Mouse (Mus musculus) intestine, embryonic 16.5 days (tissue): Measurements from ENCODE around the gene Dglucy. TPM values are rescaled to one million over a fixed set of nuclear protein-coding genes. Genes with fewer than 3 reads are reported as not detected.

ENCODE experiments used
- ATAC-seq: fragments of 200-750 bp; cut with Nextera tagmentation; 2 replicates; pipeline ENCODE4 v1.8.0; 2017; ENCODE audit warnings: moderate TSS enrichment, moderate library complexity
- H3K27ac ChIP-seq: fragments of 300-500 bp; sonication (generic); 2 replicates; pipeline ENCODE4 v1.5.1; 2014; ENCODE audit warnings: mild to moderate bottlenecking, low read length
- H3K27me3 ChIP-seq: fragments of 300-500 bp; sonication (generic); replicated peaks from 2 replicates; pipeline ENCODE4 v1.6.1; 2014; ENCODE audit warnings: low read length, control low read depth, mixed read lengths; ENCODE audit not compliant: control insufficient read depth, insufficient read depth
- H3K36me3 ChIP-seq: fragments of 300-500 bp; sonication (generic); 2 replicates; pipeline ENCODE4 v1.6.1; 2014; ENCODE audit warnings: low read length, control low read depth; ENCODE audit not compliant: control insufficient read depth, insufficient read depth
- H3K4me1 ChIP-seq: fragments of 300-500 bp; sonication (generic); 2 replicates; pipeline ENCODE4 v1.6.1; 2014; ENCODE audit warnings: low read length, control low read depth, mixed read lengths; ENCODE audit not compliant: control insufficient read depth, insufficient read depth
- H3K4me2 ChIP-seq: fragments of 300-500 bp; sonication (generic); 2 replicates; pipeline ENCODE4 v1.6.1; 2014; ENCODE audit warnings: low read depth, low read length, control low read depth
- H3K4me3 ChIP-seq: fragments of 300-500 bp; sonication (generic); 2 replicates; pipeline ENCODE4 v1.5.1; 2014; ENCODE audit warnings: mild to moderate bottlenecking, low read length
- H3K9ac ChIP-seq: fragments of 300-500 bp; sonication (generic); 2 replicates; pipeline ENCODE4 v1.6.1; 2014; ENCODE audit warnings: low read depth, low read length
- H3K9me3 ChIP-seq: fragments of 300-500 bp; sonication (generic); 2 replicates; pipeline ENCODE4 v1.6.1; 2016; ENCODE audit warnings: low read length, control low read depth; ENCODE audit not compliant: control insufficient read depth
- WGBS: fragments of 180-500 bp; shearing (Covaris S2); extraction: QIAGEN DNeasy Blood & Tissue Kit; methylation state at CpG from one replicate; pipeline ENCODE4 v1.1.7; 2014; 5-methylcytosine and 5-hydroxymethylcytosine counted together
- polyA plus RNA-seq: library from polyadenylated mRNA; unstranded; fragments of >200 nt; fragmentation: Nextera tagmentation; extraction: Ambion mirVana; gene quantifications from 2 replicates; pipeline ENCODE4 v1.2.1, GENCODE M21; 2015

Gene Dglucy
- polyA plus RNA-seq, 1 experiment from 2014 or later: 2.6 TPM

DNA sequence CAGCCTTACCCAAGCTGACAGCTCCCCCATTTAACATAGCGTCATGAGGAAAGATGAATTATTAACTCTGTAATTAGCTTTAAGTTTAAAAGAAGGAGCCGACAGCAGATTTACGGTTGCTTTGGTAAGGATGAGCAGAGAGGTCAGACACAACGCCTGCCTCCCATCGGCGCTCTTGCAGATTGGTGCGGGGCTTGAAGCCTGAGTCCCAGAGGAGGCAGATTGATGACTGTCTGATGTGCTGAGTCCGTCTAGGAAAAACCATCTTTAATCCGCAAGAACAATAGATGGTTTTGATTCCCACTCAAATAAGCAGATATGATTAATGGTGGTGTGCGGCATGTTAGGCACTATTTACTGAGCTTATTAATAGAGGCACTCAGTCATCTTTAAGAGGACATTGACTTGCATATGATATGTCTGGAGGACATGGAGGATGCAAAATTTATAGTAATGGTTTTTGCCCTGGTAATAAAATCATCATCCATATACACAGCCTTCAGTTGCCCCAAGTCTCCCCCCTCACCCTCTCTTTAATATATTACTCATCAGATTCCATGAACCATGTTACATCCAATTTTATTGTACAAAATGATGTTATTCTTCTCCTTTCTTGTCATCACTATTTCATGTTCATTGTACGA, 68.7 kb downstream of the Dglucy start:
- no peak for ATAC-seq
- H3K9me3 ChIP-seq: no peaks in the 10 kb centered on the region
- no peak overlapping the region for H3K4me3 ChIP-seq
- no peak overlapping the region for H3K9ac ChIP-seq
- no peaks in the 10 kb centered on the region for H3K36me3 ChIP-seq
- no peaks in the 10 kb centered on the region for H3K27me3 ChIP-seq
- no peak overlapping the region for H3K27ac ChIP-seq
- 41% methylated on average over 11 of the region's 11 CpGs for WGBS
- no peaks in the 10 kb centered on the region for H3K4me1 ChIP-seq
- H3K4me2 ChIP-seq: no peak overlapping the region

DNA sequence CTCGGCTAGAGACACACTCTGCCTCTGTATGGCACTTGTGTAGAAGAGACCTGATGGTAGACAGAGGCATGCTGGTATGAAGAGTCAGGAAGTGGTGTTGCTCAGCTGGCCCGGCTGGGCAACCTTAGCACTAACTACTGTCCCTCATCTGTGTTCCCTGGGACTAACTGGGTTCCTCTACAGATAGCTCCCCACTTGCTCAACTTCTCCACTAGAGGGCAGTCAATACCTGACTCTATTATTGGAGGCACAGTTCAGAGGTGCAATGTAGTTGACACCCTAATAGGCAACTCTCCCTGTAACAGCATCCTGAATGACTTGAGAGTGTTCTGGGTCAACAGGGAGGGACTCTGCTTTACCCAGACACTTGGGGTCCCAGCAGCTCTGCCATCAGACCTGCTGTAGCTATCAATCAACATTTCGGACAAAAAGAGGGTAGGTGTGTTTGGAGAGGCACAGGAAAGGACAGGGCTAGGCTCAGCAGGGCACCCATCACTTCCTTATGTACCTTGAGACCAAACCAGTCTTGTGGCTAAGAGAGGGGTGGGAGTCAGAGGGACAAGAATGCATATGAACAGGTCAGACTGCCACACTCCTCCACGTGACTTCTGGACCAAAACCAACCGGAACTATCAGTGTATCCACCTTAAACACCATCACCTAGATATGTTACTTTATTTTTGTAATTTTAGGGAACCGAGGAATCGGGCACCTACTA, 70.7 kb downstream of the Dglucy start:
- no peaks in the 10 kb centered on the region for H3K4me1 ChIP-seq
- no peaks in the 10 kb centered on the region for H3K9me3 ChIP-seq
- H3K4me2 ChIP-seq: no peak overlapping the region
- H3K27ac ChIP-seq: no peak overlapping the region
- peak; percentile 84 for ATAC-seq
- no peaks in the 10 kb centered on the region for H3K36me3 ChIP-seq
- no peak overlapping the region for H3K9ac ChIP-seq
- no peaks in the 10 kb centered on the region for H3K27me3 ChIP-seq
- H3K4me3 ChIP-seq: no peak overlapping the region
- WGBS: 77% methylated on average over 7 of the region's 7 CpGs

DNA sequence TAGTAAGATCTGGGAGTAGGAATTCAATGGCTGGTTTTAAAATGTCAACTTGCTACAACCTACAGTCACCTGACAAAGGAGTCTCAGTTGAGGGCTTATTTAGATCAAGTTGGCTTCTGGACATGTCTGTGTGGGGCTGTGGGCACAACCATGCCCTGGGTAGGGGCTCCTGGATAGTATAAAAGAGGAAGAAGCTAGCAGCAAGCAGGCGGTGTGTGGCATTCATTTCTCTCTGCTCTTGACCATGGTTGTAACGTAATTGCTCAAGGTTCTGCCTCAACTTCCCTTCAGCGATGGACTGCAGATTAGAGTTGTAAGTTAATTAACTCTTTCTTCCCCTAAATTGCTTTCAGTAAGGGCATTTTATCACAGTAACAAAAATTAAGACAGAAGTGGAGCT, 73.5 kb downstream of the Dglucy start:
- no peaks in the 10 kb centered on the region for H3K9me3 ChIP-seq
- no peak for ATAC-seq
- 84% methylated on average over 3 of the region's 3 CpGs for WGBS

DNA sequence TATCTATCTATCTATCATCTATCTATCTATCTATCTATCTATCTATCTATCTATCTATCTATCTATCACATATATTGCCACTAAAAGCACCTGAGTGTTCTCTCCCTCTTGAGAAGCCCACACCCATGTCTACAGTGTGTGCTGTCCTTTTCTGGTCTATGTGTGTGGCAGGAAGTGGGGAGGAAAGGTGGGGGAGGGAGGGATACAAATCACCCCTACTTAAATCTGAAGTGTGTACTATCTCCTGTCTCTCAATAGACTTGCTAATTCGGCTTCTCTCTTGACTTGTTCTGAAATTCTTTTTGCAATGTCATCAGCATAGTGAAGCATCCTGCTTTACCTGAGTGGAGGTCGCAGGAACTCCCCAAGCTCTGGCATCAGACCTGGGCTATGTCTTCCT, 77.5 kb downstream of the Dglucy start:
- no peak for ATAC-seq

More for the DNA sequence above, 73.5 kb downstream of the Dglucy start:
- Histone ChIP-seq H3K4me3 (no peak overlapping the region), H3K4me1 (no peaks in the 10 kb centered on the region), H3K27me3 (no peaks in the 10 kb centered on the region), H3K27ac (no peak overlapping the region), H3K4me2 (no peak overlapping the region), H3K9ac (no peak overlapping the region), H3K36me3 (no peaks in the 10 kb centered on the region)

DNA sequence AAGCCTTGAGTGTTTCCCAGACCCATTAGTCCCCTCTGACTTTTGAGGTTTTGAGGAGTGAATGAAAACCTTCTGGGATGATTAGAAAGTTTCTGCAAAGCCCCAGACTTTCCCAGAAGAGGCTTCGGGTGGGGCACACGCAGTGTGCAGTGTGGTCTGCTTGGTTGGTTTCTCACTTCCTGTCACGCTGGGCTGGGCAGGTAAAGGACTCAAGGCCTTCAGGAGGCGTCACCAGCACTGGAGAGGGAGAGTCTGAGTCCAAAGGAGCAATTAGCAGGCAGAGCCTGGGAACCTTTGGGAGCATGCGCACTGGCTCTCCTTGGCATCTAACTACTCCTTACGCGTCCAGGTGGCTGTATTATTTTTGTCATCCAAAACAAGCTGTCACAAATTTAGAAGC, 78.9 kb downstream of the Dglucy start:
- Histone ChIP-seq H3K9me3 (no peaks in the 10 kb centered on the region), H3K27ac (no peak overlapping the region), H3K9ac (no peak overlapping the region), H3K27me3 (no peaks in the 10 kb centered on the region), H3K4me2 (no peak overlapping the region), H3K4me3 (no peak overlapping the region), H3K36me3 (no peaks in the 10 kb centered on the region), H3K4me1 (no peaks in the 10 kb centered on the region)
- WGBS: 68% methylated on average over 7 of the region's 7 CpGs
- ATAC-seq: peak; percentile 89

More for the DNA sequence above, 77.5 kb downstream of the Dglucy start:
- no peaks in the 10 kb centered on the region for H3K36me3 ChIP-seq
- H3K4me3 ChIP-seq: no peak overlapping the region
- H3K27ac ChIP-seq: no peak overlapping the region
- H3K27me3 ChIP-seq: no peaks in the 10 kb centered on the region
- no peak overlapping the region for H3K9ac ChIP-seq
- H3K4me2 ChIP-seq: no peak overlapping the region
- 78% methylated on average over 2 of the region's 2 CpGs for WGBS
- no peaks in the 10 kb centered on the region for H3K9me3 ChIP-seq
- no peaks in the 10 kb centered on the region for H3K4me1 ChIP-seq

DNA sequence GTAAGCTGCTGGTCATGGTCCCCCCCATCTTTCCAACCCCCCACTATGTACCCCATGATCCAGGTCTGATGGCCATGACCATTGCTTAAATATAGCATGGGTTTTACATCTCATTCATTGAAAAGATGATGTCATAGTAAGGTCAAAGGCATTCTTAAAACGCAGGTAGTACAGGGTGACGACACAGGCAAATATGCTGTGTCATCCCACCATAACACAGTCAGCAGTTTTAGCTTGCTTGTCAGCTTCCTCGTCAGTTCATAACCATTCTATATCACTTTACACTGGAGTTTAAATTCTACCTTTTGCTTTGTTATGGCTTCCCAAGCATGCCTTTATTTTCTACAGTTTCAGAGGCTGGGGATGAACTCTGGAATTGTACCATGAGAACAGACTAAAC, 83.4 kb downstream of the Dglucy start:
- H3K9me3 ChIP-seq: no peaks in the 10 kb centered on the region
- no peak overlapping the region for H3K4me2 ChIP-seq
- no peak overlapping the region for H3K9ac ChIP-seq
- no peak overlapping the region for H3K27ac ChIP-seq
- H3K27me3 ChIP-seq: no peaks in the 10 kb centered on the region
- no peak for ATAC-seq
- H3K4me3 ChIP-seq: no peak overlapping the region
- H3K4me1 ChIP-seq: no peaks in the 10 kb centered on the region
- 78% methylated on average over 3 of the region's 3 CpGs for WGBS
- no peaks in the 10 kb centered on the region for H3K36me3 ChIP-seq

DNA sequence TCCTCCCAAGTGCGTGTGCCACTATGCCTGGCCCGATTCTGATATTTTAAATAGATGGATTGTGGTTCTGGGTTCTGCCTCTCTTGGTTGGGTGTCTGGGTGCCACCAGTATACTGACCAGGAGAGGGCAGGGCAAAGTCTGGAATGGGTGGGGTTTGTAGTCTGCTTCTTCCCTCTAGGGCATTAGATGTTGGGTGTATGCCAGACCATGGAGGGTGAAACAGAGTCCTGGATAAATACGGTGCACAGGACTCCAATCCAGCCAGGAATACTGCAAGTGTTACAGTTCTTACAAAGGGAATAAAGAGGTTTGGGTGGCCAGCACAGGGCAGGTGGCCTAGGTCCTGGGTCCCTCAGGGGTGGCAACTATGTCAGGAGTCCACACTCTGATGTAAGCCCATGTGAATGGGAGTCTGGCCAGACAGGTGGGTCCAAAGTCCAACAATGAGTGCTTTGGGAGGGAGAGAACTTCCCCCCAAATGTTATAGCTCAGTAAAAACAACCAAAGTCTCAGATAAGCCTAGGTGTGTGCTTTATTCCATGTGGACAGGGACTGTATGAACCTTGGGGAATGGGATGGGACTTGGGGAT, 84.1 kb downstream of the Dglucy start:
- Histone ChIP-seq H3K9ac (no peak overlapping the region), H3K27ac (no peak overlapping the region), H3K36me3 (no peaks in the 10 kb centered on the region), H3K4me2 (no peak overlapping the region), H3K27me3 (no peaks in the 10 kb centered on the region), H3K9me3 (no peaks in the 10 kb centered on the region), H3K4me3 (no peak overlapping the region), H3K4me1 (no peaks in the 10 kb centered on the region)
- 86% methylated on average over 3 of the region's 3 CpGs for WGBS
- ATAC-seq: peak; percentile 72

DNA sequence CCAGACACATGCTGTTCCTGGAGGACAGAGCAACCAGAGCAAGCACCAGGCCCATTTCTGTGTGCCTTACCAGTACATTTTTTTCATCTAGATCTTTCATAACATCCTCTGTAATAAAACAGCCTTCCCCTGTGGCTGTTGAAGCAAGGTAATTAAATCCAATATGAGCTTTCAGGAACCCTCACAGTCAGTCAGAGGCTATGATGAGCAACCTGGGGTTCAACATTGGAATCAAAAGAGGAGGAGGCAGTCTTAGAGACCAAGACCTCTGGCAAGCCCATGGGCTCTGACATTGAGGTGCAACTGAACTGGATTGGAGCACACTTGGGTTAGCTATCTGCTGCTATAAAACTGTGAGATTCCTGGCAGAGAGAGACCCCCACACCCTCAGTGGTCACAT, 86.2 kb downstream of the Dglucy start:
- H3K27me3 ChIP-seq: no peaks in the 10 kb centered on the region
- no peak overlapping the region for H3K27ac ChIP-seq
- no peaks in the 10 kb centered on the region for H3K36me3 ChIP-seq
- no peaks in the 10 kb centered on the region; the same call in 1 of the 2 replicates for H3K9me3 ChIP-seq
- no peak overlapping the region for H3K4me3 ChIP-seq
- ATAC-seq: no peak
- H3K9ac ChIP-seq: no peak overlapping the region
- no peaks in the 10 kb centered on the region for H3K4me1 ChIP-seq
- no peak overlapping the region for H3K4me2 ChIP-seq

DNA sequence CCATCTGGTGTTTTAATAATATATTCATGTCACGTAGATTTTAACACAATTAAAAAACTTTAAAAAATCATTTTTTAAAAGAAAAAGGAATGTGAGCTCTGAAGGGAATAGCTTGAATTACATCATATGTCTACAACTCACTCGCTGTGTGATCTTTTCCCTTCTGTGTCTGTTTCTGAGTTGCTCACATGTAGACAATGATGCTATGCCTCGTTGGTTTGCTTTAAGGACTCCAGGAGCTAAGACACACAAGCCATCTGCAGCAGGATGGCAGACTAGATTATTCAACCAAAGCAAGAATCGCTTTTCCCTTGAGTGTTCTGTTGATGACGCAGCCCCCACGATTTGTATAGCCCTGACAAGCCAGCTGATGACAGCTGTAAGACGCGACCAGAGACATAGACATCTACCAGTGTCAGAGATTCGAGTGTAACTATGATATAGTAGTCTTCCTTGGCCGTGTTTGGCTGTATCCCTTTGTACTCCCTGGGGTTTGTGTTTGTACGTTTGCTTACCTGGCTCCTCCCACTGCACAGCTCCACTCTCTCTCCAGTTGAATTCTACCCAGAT, 86.7 kb downstream of the Dglucy start:
- no peak overlapping the region for H3K9ac ChIP-seq
- no peak overlapping the region for H3K27ac ChIP-seq
- no peak overlapping the region for H3K4me2 ChIP-seq
- ATAC-seq: no peak
- H3K4me3 ChIP-seq: no peak overlapping the region
- H3K36me3 ChIP-seq: no peaks in the 10 kb centered on the region
- no peaks in the 10 kb centered on the region for H3K27me3 ChIP-seq
- H3K9me3 ChIP-seq: no peaks in the 10 kb centered on the region; the same call in 1 of the 2 replicates
- H3K4me1 ChIP-seq: no peaks in the 10 kb centered on the region
- 64% methylated on average over 11 of the region's 11 CpGs for WGBS
